Mouse (Mus musculus) left cerebral cortex, postnatal 36 days (tissue): ENCODE data around the gene Mex3a. TPM values are rescaled to one million over a fixed set of nuclear protein-coding genes. Genes with fewer than 3 reads are reported as not detected.

Experiments used
- DNase-seq, 2 experiments: peaks; one replicate each; pipeline ENCODE4 v3.0.0; 2021 to 2022; ENCODE audit warnings: low spot score in 2 of 2, mixed read lengths in 1 of 2
- intact Hi-C: fragments of 180-260 bp; cut with DNase I; formaldehyde crosslinking; loops from one replicate; pipeline ENCODE4 v1.15.1; 2025
- total RNA-seq, 2 experiments: library from RNA; stranded (reverse); gene quantifications; 2 replicates each; pipeline ENCODE4 v1.2.3; 2021

The Mex3a gene
- total RNA-seq, 2 experiments from 2014 or later = 2.6 to 2.9 TPM

- intact Hi-C loops = no loop called here
- DNase-seq = no peak
These were observed 28.1 kb upstream of the Mex3a start for GRCm38 (mm10) chr3:88503881-88504746.

DNA sequence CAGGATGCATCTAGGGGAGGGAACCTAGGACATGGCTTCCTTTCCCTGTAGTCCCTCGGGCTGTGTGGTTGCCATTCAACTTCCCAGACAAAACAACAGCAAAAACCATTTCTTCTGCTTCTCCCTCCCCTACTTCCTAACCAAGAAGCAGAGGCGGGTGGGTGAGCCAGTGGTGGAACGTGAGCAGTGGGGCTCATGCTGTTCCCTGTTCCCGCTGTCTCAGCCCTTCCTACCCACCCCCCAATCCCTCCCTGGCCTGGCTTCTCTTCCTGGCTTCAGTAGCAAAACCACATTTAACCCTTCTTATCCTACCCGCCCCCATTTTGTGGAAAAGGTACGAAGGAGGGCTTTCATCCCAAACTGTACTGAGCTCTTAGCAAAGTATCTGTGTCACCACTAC, 27.1 kb upstream of the Mex3a start:
- no peak for DNase-seq
- intact Hi-C loops = no loop called here

- intact Hi-C loops = no loop called here
These were observed 26.4 kb upstream of the Mex3a start for GRCm38 (mm10) chr3:88505765-88506164.

DNA sequence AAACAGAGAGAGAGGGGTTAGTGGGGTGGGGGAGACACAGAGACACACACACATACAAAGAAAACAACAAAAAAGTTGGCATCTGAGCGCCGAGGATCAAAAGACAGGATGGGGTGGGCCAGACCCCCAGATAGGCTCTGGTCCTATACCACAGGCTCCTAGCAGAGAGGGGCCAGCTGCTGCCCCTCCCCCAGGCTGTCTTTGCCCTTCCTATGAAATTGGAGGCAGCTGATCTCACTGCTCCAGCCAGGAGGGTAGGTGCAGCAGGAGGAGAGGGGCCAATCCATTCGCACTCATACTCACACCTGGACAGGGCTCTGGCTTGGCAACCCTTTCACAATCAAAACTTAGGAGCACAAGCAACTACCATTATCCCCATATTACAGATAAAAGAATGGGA, 22.9 kb upstream of the Mex3a start:
- DNase-seq = no peak
- intact Hi-C loops = no loop called here

More at GRCm38 (mm10) chr3:88505765-88506164, 26.4 kb upstream of the Mex3a start:
- no peak for DNase-seq

DNA sequence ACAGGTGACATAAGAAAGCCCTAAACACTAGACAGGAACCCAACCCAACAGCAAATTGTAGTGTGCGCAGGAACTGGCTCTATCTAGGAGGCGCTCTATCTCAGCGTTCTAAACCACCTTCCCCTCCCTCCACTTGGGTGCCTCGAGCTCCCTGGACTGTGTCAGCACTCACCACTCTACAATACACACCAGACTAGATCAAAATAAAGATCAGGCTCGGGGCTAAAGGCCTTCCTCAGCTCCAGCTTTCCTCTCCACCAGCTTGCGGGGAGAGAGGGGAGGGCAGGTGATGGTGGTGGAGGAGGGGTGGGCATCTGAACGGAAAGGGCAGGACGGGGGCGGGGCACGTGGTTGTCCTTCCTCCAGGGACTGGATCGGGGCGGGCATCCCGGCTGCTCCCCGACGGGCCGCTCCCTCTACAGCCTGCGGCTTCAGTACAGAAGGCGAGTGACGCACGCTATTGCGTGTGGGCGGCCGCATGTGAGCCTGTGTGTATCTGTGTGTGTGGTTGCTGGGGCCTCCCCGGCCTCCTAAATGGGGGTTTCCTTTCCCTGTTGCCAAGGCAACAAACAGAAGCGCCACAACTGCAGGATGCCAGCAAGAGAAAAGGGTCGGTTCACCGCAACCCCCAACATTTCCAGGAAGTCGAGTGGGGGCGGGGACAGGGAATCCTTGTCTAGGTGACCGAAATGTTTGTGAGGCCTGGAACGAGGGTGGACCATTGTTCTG, 22.3 kb upstream of the Mex3a start, which contains the start of gene Lmna:
Gene Lmna (minus strand): TSS at position 265 of the 729 bp plus-strand sequence.
- DNase-seq = peak; percentile 91 to 93
- intact Hi-C loops = no loop called here

DNA sequence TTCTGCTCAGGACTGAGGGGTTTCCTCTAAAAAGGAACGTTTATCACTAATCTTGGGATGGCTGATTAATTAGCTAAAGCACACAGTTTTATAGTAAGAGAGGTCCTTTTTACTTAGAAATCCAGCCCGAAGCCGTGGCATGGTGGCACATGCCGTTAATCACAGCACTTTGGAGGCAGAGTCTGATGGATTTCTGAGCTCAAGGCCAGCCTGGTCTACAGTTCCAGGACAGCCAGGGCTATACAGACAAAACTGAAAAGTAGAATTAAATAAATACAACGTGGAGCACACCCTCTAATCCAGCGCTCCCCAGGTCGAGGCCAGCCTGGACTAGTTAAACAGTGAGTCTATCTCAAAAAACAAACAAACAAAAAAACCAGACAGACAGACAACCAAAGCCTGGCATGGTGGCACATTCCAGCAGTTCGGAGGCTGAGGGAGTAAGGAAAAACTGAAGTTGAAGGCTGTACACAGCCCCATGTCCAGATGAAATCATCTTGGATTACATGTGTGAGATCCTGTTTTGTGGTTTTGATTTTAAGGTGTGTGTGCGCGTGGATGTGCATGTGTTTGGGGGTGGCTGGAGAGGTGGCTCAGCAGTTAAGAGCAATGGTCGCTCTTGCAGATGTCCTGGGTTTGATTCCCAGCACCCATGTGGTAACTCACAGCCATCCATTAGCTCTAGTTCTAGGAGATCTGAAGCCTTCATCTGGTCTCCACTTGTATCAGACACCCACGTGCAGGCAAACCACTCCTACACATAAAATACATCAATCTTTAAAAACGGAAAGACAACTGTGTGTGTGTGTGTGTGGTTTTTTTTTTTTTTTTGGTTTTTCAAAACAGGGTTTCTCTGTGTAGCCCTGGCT, 21.5 kb upstream of the Mex3a start:
- DNase-seq = no peak
- intact Hi-C loops = no loop called here

GRCm38 (mm10) chr3:88511559-88511958, 20.6 kb upstream of the Mex3a start:
- intact Hi-C loops = no loop called here
- no peak for DNase-seq

DNA sequence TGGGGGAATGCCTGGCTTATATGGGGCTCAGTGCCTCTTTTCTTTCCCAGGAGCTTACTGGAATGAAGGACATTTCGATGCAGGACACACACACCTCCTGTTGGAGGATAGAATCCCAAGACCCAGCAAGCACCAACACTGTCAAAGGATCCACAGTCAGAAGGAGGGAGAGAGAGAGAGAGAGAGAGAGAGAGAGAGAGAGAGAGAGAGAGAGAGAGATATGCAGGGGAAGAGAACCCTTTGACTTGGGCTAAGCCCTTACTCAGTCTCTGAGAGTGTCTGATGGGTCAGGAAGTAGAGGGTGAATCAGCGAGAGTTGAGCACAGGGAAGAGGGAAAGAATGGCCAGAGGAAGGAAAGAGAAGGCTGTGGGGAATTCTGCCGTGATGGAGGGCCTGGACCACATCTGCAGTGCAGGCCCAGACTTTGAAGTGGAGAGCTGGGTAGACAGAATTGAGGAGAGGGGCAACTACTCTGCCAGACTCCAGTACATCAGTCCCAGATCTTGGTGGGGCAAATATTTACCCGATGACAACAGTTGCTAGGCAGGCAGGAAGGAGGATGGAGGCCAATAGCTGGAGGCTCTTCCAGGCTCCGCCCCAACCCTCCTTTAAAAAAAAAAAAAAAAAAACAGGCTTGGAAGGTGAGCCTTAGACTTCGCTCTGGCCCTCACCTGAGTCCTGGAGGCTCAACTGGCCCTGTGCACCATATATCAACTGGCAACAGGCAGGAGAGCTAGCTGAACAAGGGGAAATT, 19.9 kb upstream of the Mex3a start:
- no peak for DNase-seq
- intact Hi-C loops = no loop called here

GRCm38 (mm10) chr3:88512896-88513545, 19.2 kb upstream of the Mex3a start:
- intact Hi-C loops = no loop called here
- DNase-seq = no peak

DNA sequence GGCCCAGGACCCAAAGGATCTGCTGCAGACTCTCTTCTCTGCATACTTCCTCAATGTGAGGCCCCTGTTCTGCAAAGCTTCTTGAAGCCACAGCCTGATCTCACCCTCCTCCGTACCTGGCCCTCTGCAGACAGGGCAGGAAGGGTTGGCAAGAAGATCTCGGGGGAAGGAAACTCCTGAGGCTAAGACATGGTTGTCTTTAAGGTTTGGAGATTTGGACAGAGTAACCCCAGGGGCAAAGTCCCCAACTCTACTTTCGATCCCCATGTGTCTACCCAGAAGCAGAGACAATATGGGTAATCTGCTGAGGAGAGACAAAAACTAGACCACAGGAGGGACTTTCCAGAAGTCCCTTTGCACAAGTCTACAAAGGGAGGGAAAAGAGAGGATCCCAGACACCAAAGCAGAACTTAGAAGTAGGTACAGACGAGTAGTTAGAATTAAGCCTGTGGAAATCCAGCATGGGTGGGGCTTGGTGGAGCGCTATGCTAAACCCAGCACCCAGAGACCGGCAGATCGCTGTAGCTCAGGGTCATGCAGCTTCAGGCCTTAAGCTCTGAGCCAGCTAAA, 18.6 kb upstream of the Mex3a start:
- intact Hi-C loops = no loop called here
- DNase-seq = no peak

- intact Hi-C loops = no loop called here
- no peak for DNase-seq
These were observed 17.7 kb upstream of the Mex3a start for GRCm38 (mm10) chr3:88514231-88515094.

- intact Hi-C loops = no loop called here
These were observed 17.2 kb upstream of the Mex3a start for GRCm38 (mm10) chr3:88515095-88515386.

DNA sequence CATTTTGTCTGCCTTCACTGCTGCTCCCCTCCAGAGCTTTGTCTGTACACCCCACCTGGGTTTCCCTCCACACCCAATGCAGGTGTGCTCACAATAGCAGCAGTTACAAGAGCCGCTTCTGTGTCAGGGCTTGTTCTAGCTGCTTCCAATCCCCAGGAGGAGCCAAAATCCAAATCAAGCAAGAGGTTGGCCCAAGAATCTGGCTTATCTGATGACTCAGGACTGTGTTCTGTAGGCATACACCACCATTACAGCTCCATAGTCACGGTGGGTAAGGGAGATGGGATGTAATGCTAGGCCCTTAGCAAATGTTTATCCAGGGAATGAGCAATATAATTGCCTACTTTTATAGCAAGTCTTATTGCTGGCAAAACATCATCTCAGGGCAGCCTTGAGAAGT, 15.8 kb upstream of the Mex3a start:
- DNase-seq = no peak
- intact Hi-C loops = no loop called here

More at GRCm38 (mm10) chr3:88515095-88515386, 17.2 kb upstream of the Mex3a start:
- DNase-seq = no peak

- no peak for DNase-seq
- intact Hi-C loops = no loop called here
These were observed 13.8 kb upstream of the Mex3a start for GRCm38 (mm10) chr3:88518411-88518810.

DNA sequence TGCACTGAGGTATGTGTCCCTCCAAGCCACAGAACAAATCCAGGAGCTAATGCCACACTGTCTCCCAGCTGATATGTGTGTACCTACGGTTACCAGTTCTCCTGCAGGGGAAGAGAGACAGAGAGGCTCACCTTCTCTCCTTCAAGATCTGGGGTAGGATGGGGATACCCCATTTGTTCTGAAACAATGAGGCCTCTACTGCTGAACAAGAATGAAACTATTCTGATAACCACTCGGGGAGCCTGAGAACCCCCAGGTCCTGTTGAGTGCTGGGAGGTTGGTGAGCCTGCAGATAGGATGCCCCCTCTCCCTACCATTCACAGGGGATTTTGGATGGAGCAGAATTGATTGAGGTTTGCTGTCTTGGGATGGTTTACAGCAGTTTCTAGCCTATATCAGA, 12.1 kb upstream of the Mex3a start:
- intact Hi-C loops = no loop called here
- no peak for DNase-seq

GRCm38 (mm10) chr3:88521156-88521555, 11.0 kb upstream of the Mex3a start:
- DNase-seq = no peak
- intact Hi-C loops = no loop called here

DNA sequence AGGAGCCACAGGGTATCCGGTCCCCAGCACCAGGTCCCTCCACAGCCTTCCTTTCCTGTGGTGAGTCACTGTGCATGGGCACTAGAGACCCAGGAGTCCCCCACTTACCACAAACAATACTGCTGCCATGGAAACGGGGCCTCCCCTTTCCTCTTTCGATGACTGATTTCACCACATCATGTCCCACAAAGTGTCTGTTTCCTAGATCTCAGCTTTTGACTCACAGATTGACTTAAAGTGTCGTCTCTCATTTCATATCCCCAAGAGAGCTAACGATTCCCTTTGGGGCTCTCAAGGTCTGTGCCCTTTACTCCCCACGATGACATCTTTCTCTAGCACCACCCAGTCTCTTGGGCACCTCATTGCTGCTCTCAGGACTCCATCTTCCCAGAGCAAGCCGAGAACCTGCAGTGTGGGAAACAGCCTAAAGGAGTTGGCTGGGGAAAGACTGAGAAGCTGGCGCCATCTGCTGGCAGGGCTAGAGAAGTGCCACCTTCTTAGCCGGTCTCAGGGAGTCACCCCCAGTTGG, 10.3 kb upstream of the Mex3a start:
- DNase-seq = peak; percentile 56 to 58
- intact Hi-C loops = loop anchor here (2.0 kb wide), 1 partner anchor 39 kb away; no protein-coding TSS in a partner anchor
